Mouse (Mus musculus) midbrain, embryonic 13.5 days (tissue): ENCODE measurements around the gene Rnasel. TPM values are rescaled to one million over a fixed set of nuclear protein-coding genes. Genes with fewer than 3 reads are reported as not detected.

Experiments used
- ATAC-seq: fragments of 200-750 bp; cut with Nextera tagmentation; 2 replicates; pipeline ENCODE4 v1.8.0; 2017; ENCODE audit warnings: mild to moderate bottlenecking, moderate TSS enrichment, moderate library complexity
- H3K27ac ChIP-seq: fragments of 300-500 bp; sonication (generic); 2 replicates; pipeline ENCODE4 v1.5.1; 2015; ENCODE audit warnings: inconsistent platforms, mild to moderate bottlenecking, moderate library complexity
- H3K27me3 ChIP-seq: fragments of 300-500 bp; sonication (generic); 2 replicates; pipeline ENCODE4 v1.6.1; 2015; ENCODE audit warnings: mild to moderate bottlenecking, inconsistent platforms
- H3K36me3 ChIP-seq: fragments of 300-500 bp; sonication (generic); 2 replicates; pipeline ENCODE4 v1.6.1; 2015; ENCODE audit warnings: mild to moderate bottlenecking, inconsistent platforms
- H3K4me1 ChIP-seq: fragments of 300-500 bp; sonication (generic); replicated peaks from 2 replicates; pipeline ENCODE4 v1.6.1; 2015; ENCODE audit warnings: inconsistent platforms
- H3K4me2 ChIP-seq: fragments of 300-500 bp; sonication (generic); replicated peaks from 2 replicates; pipeline ENCODE4 v1.6.1; 2015; ENCODE audit warnings: moderate library complexity, mild to moderate bottlenecking, inconsistent platforms
- H3K4me3 ChIP-seq: fragments of 300-500 bp; sonication (generic); replicated peaks from 2 replicates; pipeline ENCODE4 v1.5.1; 2015; ENCODE audit warnings: mild to moderate bottlenecking, inconsistent platforms
- H3K9ac ChIP-seq: fragments of 300-500 bp; sonication (generic); replicated peaks from 2 replicates; pipeline ENCODE4 v1.6.1; 2015; ENCODE audit warnings: mild to moderate bottlenecking, inconsistent platforms
- H3K9me3 ChIP-seq: fragments of 300-500 bp; sonication (generic); 2 replicates; pipeline ENCODE4 v1.6.1; 2016; ENCODE audit warnings: mild to moderate bottlenecking, inconsistent platforms
- WGBS: fragments of 180-500 bp; shearing (Covaris S2); methylation state at CpG from one replicate; pipeline ENCODE4 v1.1.7; 2015; 5-methylcytosine and 5-hydroxymethylcytosine counted together
- polyA plus RNA-seq: library from polyadenylated mRNA; unstranded; fragments of >200 nt; fragmentation: Nextera tagmentation; extraction: Ambion mirVana; gene quantifications from 2 replicates; pipeline ENCODE4 v1.2.1, GENCODE M21; 2015

Gene Rnasel
- polyA plus RNA-seq, 1 experiment from 2014 or later: 62.8 TPM

DNA sequence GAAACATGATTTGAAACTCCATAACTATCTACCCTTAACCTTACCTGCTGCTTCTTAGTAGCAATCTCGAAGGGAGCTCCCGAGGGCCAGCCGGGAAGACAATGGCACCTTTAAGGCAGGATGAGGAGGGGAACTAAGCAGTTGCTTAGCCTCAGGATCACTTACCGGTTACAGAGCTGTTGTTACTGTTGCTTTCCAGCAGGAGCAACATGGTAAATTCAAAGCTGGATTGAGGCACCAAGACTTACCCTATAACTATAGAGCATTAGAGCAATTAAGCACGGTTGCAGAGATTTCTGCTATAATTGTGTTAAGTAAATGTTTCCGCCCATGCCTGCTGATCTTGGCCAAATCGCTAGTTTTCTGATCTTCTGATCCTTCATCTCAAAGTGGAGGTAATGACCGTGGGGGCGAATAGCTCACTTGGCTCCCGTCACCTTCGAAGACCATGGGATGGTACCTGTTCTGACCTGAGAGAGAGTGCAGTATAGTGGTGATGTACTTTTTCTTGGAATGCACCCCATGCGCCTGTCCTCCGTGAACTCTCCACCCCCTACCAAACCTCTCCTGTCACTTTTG lies 9.7 kb upstream of the Rnasel start:
- H3K27ac ChIP-seq: no peak overlapping the region
- 19% methylated on average over 13 of the region's 13 CpGs for WGBS
- peak overlapping the region; percentile 78 for H3K4me2 ChIP-seq
- no peaks in the 10 kb centered on the region for H3K9me3 ChIP-seq
- peak overlapping the region; percentile 52 for H3K4me3 ChIP-seq
- peaks cover 13% of the 10 kb centered on the region; the same call in 1 of the 2 replicates for H3K36me3 ChIP-seq
- H3K4me1 ChIP-seq: peaks cover 76% of the 10 kb centered on the region
- 0 out of 2 replicates have a peak overlapping the region, but pooled peaks have one; percentile 7 for H3K9ac ChIP-seq
- H3K27me3 ChIP-seq: peaks cover 26% of the 10 kb centered on the region
- 0 out of 2 replicates have a peak, but pooled peaks have one; percentile 10 for ATAC-seq

GRCm38 (mm10) chr1:153740145-153740544 lies 9.1 kb upstream of the Rnasel start, which contains the start of gene Rgs16:
Rgs16 (plus strand) TSS chr1:153740349.
- H3K4me1 ChIP-seq: peaks cover 82% of the 10 kb centered on the region
- ATAC-seq: peak; percentile 78
- H3K27me3 ChIP-seq: peaks cover 22% of the 10 kb centered on the region
- H3K4me3 ChIP-seq: peak within 1 kb of the TSS; percentile 52
- peaks cover 13% of the 10 kb centered on the region; the same call in 1 of the 2 replicates for H3K36me3 ChIP-seq
- H3K9ac ChIP-seq: peak within 1 kb of the TSS; percentile 68
- peak within 1 kb of the TSS; percentile 78 for H3K4me2 ChIP-seq
- under 1% methylated on average over 28 of the region's 28 CpGs for WGBS
- no peak within 1 kb of the TSS for H3K27ac ChIP-seq
- H3K9me3 ChIP-seq: no peaks in the 10 kb centered on the region

- Histone ChIP-seq H3K27me3 (peaks cover 17% of the 10 kb centered on the region), H3K9ac (peak overlapping the region; percentile 68), H3K9me3 (no peaks in the 10 kb centered on the region), H3K4me3 (peak overlapping the region; percentile 52), H3K36me3 (peaks cover 13% of the 10 kb centered on the region; the same call in 1 of the 2 replicates), H3K27ac (no peak overlapping the region), H3K4me2 (peak overlapping the region; percentile 78), H3K4me1 (peaks cover 78% of the 10 kb centered on the region)
- WGBS: 15% methylated on average over 12 of the region's 12 CpGs
- no peak for ATAC-seq
Observed at GRCm38 (mm10) chr1:153740775-153741400, 8.3 kb upstream of the Rnasel start.

DNA sequence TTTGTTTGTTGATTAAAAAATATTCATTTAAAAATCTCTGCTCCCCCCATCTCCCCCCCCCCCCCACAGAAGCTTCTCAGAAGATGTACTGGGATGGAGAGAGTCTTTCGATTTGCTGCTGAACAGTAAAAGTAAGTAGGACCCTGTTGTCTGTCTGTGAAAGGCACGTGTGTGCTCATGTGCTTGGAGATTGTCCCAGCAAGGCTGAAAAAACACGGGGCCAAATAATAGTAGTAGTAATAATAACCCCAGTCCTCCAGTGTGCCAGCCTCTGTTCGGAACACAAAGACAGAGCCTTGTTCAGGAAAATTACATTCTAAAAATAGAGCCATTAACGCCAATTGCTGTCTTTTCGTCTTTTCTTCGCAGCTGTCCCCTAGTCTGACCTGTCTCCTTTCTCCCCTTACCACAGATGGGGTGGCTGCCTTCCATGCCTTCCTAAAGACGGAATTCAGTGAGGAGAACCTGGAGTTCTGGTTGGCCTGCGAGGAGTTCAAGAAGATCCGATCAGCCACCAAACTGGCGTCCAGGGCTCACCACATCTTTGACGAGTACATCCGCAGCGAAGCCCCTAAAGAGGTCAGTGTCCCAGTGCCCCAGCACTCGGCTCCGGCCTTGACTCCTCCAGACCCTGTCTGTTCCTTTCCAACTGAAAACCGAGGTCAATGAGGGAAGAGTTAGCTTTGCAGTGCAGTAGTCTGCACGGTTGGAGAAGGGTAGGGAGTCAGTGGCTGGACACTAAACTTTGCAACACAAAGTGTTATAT lies 7.5 kb upstream of the Rnasel start:
- peak overlapping the region; percentile 52 for H3K4me3 ChIP-seq
- ATAC-seq: no peak
- H3K4me1 ChIP-seq: peaks cover 78% of the 10 kb centered on the region
- peak overlapping the region; percentile 68 for H3K9ac ChIP-seq
- peak overlapping the region; percentile 78 for H3K4me2 ChIP-seq
- H3K27me3 ChIP-seq: peaks cover 17% of the 10 kb centered on the region
- 55% methylated on average over 18 of the region's 18 CpGs for WGBS
- H3K9me3 ChIP-seq: no peaks in the 10 kb centered on the region
- peaks cover 13% of the 10 kb centered on the region; the same call in 1 of the 2 replicates for H3K36me3 ChIP-seq
- H3K27ac ChIP-seq: peak overlapping the region; percentile 19; the same call in 1 of the 2 replicates

- H3K4me2 ChIP-seq: peak overlapping the region; percentile 78
- H3K4me1 ChIP-seq: peaks cover 70% of the 10 kb centered on the region
- H3K9ac ChIP-seq: peak overlapping the region; percentile 2
- peak overlapping the region; percentile 52 for H3K4me3 ChIP-seq
- H3K27me3 ChIP-seq: peaks cover 17% of the 10 kb centered on the region
- no peak overlapping the region for H3K27ac ChIP-seq
- H3K9me3 ChIP-seq: no peaks in the 10 kb centered on the region
- H3K36me3 ChIP-seq: peaks cover 13% of the 10 kb centered on the region; the same call in 1 of the 2 replicates
- WGBS: 63% methylated on average over 11 of the region's 11 CpGs
- no peak for ATAC-seq
Observed at GRCm38 (mm10) chr1:153742374-153743155, 6.7 kb upstream of the Rnasel start.

GRCm38 (mm10) chr1:153746119-153746670 lies 3.0 kb upstream of the Rnasel start:
- peak; percentile 46; the same call in 1 of the 2 replicates for ATAC-seq

GRCm38 (mm10) chr1:153746728-153747127 lies 2.5 kb upstream of the Rnasel start:
- no peaks in the 10 kb centered on the region for H3K27me3 ChIP-seq
- 0 out of 2 replicates have a peak, but pooled peaks have one; percentile 7 for ATAC-seq
- H3K9ac ChIP-seq: no peak overlapping the region
- H3K4me1 ChIP-seq: peaks cover 71% of the 10 kb centered on the region
- no peak overlapping the region for H3K4me2 ChIP-seq
- H3K27ac ChIP-seq: no peak overlapping the region
- no peak overlapping the region for H3K4me3 ChIP-seq
- WGBS: 3% methylated on average over 12 of the region's 12 CpGs
- peaks cover 13% of the 10 kb centered on the region; the same call in 1 of the 2 replicates for H3K36me3 ChIP-seq
- no peaks in the 10 kb centered on the region for H3K9me3 ChIP-seq

More at GRCm38 (mm10) chr1:153746119-153746670, 3.0 kb upstream of the Rnasel start:
- H3K4me2 ChIP-seq: no peak overlapping the region
- WGBS: 65% methylated on average over 14 of the region's 14 CpGs
- no peaks in the 10 kb centered on the region for H3K27me3 ChIP-seq
- peak overlapping the region; percentile 33; the same call in 1 of the 2 replicates for H3K27ac ChIP-seq
- peak overlapping the region; percentile 4; the same call in 1 of the 2 replicates for H3K9ac ChIP-seq
- H3K4me1 ChIP-seq: peaks cover 71% of the 10 kb centered on the region
- no peak overlapping the region for H3K4me3 ChIP-seq
- H3K36me3 ChIP-seq: peaks cover 13% of the 10 kb centered on the region; the same call in 1 of the 2 replicates
- H3K9me3 ChIP-seq: no peaks in the 10 kb centered on the region

- peaks cover 71% of the 10 kb centered on the region for H3K4me1 ChIP-seq
- WGBS: 75% methylated on average over 12 of the region's 12 CpGs
Observed at GRCm38 (mm10) chr1:153747861-153748530, 1.2 kb upstream of the Rnasel start.

DNA sequence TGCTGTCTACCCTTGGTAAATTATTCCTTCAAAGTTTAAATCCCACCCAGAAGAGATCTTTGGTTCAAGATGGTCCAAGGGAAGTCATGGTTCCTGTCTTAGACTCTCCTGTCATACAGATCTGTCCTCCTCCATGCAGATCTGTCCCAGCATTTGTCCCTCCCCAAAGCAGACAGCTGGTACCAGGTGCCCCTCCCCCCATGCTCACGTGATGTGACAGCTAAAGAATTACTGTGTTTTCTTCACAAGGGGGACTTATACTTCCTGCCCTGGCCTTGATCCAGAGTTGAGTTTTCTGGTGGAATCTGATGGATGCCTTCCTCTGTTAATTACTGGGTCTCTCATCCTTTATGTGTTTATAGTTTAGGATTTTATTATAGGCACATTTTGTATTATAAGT lies 677 bp upstream of the Rnasel start:
- no peak overlapping the region; the same call in 1 of the 2 replicates for H3K27ac ChIP-seq
- WGBS: 8% methylated on average over 1 of the region's 1 CpGs

More at GRCm38 (mm10) chr1:153747861-153748530, 1.2 kb upstream of the Rnasel start:
- Histone ChIP-seq H3K36me3 (peaks cover 10% of the 10 kb centered on the region; the same call in 1 of the 2 replicates), H3K9ac (no peak overlapping the region), H3K27me3 (no peaks in the 10 kb centered on the region), H3K27ac (no peak overlapping the region), H3K4me3 (no peak overlapping the region), H3K4me2 (peak overlapping the region; percentile 59; the same call in 1 of the 2 replicates), H3K9me3 (no peaks in the 10 kb centered on the region)
- no peak for ATAC-seq

GRCm38 (mm10) chr1:153750054-153750453 lies 828 bp downstream of the Rnasel start:
- peak overlapping the region; percentile 49 for H3K4me3 ChIP-seq
- H3K27me3 ChIP-seq: no peaks in the 10 kb centered on the region
- H3K27ac ChIP-seq: peak overlapping the region; percentile 87
- H3K9me3 ChIP-seq: no peaks in the 10 kb centered on the region
- peak overlapping the region; percentile 59 for H3K4me2 ChIP-seq
- peaks cover 19% of the 10 kb centered on the region for H3K36me3 ChIP-seq
- H3K9ac ChIP-seq: peak overlapping the region; percentile 81
- H3K4me1 ChIP-seq: peaks cover 53% of the 10 kb centered on the region
- 31% methylated on average over 6 of the region's 6 CpGs for WGBS
- no peak for ATAC-seq

More for the DNA sequence above, 677 bp upstream of the Rnasel start:
- ATAC-seq: peak; percentile 21; the same call in 1 of the 2 replicates
- no peaks in the 10 kb centered on the region for H3K27me3 ChIP-seq
- peaks cover 65% of the 10 kb centered on the region for H3K4me1 ChIP-seq
- no peaks in the 10 kb centered on the region for H3K9me3 ChIP-seq
- H3K9ac ChIP-seq: 0 out of 2 replicates have a peak overlapping the region, but pooled peaks have one; percentile 81
- peak overlapping the region; percentile 59 for H3K4me2 ChIP-seq
- peaks cover 11% of the 10 kb centered on the region; the same call in 1 of the 2 replicates for H3K36me3 ChIP-seq
- H3K4me3 ChIP-seq: peak overlapping the region; percentile 49; the same call in 1 of the 2 replicates
